In genomic region chr8:4213210-4214005, GRCm38 (mm10) we compare ENCODE assay signal across 8 mouse cellular contexts. TPM values are rescaled to one million over a fixed set of nuclear protein-coding genes. Genes with fewer than 3 reads are reported as not detected.
DNase-seq lines count a peak whose midpoint lies in the region.

No protein-coding gene starts in this region.

- peak; percentile 42 to 49 for DNase-seq in spleen, adult 18-20 months
- DNase-seq in spleen, adult 12 weeks (ENCODE audit: low spot score), result no peak
- DNase-seq in embryonic facial prominence, embryonic 10.5 days (ENCODE audit: low spot score), result peak; percentile 74
- peak; percentile 17 for DNase-seq in heart, postnatal 25 days (ENCODE audit: low spot score)
- peak; percentile 34 to 52 for DNase-seq in kidney, postnatal 36 days
- DNase-seq in spleen, postnatal 36 days (ENCODE audit: low spot score in 2 of 2), result peak; percentile 31 to 32
- DNase-seq in left cerebral cortex, adult 11 months (ENCODE audit: low spot score), result no peak

- H3K27ac ChIP-seq in embryonic facial prominence, embryonic 10.5 days (replicated peaks), result peak overlapping the region; percentile 70

- H3K27me3 ChIP-seq in embryonic facial prominence, embryonic 10.5 days (replicated peaks; ENCODE audit: low read depth, poor library complexity, severe bottlenecking), result peaks cover 95% of the 10 kb centered on the region
- H3K27me3 ChIP-seq in megakaryocyte, embryonic 14.5 days (replicated peaks), result peaks cover 70% of the 10 kb centered on the region

- intact Hi-C loops in heart, postnatal 25 days (cut with DNase I), result no loop called here

- peaks cover 20% of the 10 kb centered on the region for H3K36me3 ChIP-seq in embryonic facial prominence, embryonic 10.5 days (replicated peaks)
- H3K36me3 ChIP-seq in megakaryocyte, embryonic 14.5 days (replicated peaks; ENCODE audit: low read length), result peaks cover 14% of the 10 kb centered on the region

- H3K4me1 ChIP-seq in embryonic facial prominence, embryonic 10.5 days, result peaks cover 47% of the 10 kb centered on the region
- peaks cover 53% of the 10 kb centered on the region for H3K4me1 ChIP-seq in megakaryocyte, embryonic 14.5 days

- H3K9me3 ChIP-seq in embryonic facial prominence, embryonic 10.5 days, result peaks cover 6% of the 10 kb centered on the region
- peaks cover 21% of the 10 kb centered on the region for H3K9me3 ChIP-seq in megakaryocyte, embryonic 14.5 days

- WGBS in embryonic facial prominence, embryonic 10.5 days, result 2% methylated on average over 18 of the region's 18 CpGs

- H3K4me3 ChIP-seq in embryonic facial prominence, embryonic 10.5 days, result peak overlapping the region; percentile 58
- peak overlapping the region; percentile 92 for H3K4me3 ChIP-seq in megakaryocyte, embryonic 14.5 days (replicated peaks)

RNA-seq across cellular contexts. Expression of gene Prr36, which starts 3.9 kb away (rescaled TPM):
- 5.7 and 7.2 TPM in 2 replicates for polyA plus RNA-seq in embryonic facial prominence, embryonic 10.5 days (2016; fragmentation: Nextera tagmentation; extraction: Ambion mirVana)
- not detected for total RNA-seq in heart, postnatal 25 days (2021)
- polyA plus RNA-seq in megakaryocyte, embryonic 14.5 days (2012; ENCODE audit: insufficient read depth, low replicate concordance), result 0.22 TPM in 1 of 2 replicates, not detected in the other

RNA-seq across cellular contexts. Expression of gene Lrrc8e, which starts 13.2 kb away (rescaled TPM):
- polyA plus RNA-seq in embryonic facial prominence, embryonic 10.5 days (2016; fragmentation: Nextera tagmentation; extraction: Ambion mirVana), result 0.49 and 0.56 TPM in 2 replicates
- under 1 TPM; 0.08 to 0.34 TPM for total RNA-seq in heart, postnatal 25 days (2021)
- not detected in 2 replicates for polyA plus RNA-seq in megakaryocyte, embryonic 14.5 days (2012; ENCODE audit: insufficient read depth, low replicate concordance)

RNA-seq across cellular contexts. Expression of gene Map2k7, which starts 25.1 kb away (rescaled TPM):
- 31.0 and 32.8 TPM in 2 replicates for polyA plus RNA-seq in embryonic facial prominence, embryonic 10.5 days (2016; fragmentation: Nextera tagmentation; extraction: Ambion mirVana)
- 10 to 100 TPM; 68.9 to 69.9 TPM for total RNA-seq in heart, postnatal 25 days (2021)
- 92.1 and 123 TPM in 2 replicates for polyA plus RNA-seq in megakaryocyte, embryonic 14.5 days (2012; ENCODE audit: insufficient read depth, low replicate concordance)

RNA-seq across cellular contexts. Expression of gene Gm49320, which starts 25.3 kb away (rescaled TPM):
- polyA plus RNA-seq in embryonic facial prominence, embryonic 10.5 days (2016; fragmentation: Nextera tagmentation; extraction: Ambion mirVana), result 0.44 and 0.85 TPM in 2 replicates
- total RNA-seq in heart, postnatal 25 days (2021), result not detected
- 12.4 TPM in 1 of 2 replicates, not detected in the other for polyA plus RNA-seq in megakaryocyte, embryonic 14.5 days (2012; ENCODE audit: insufficient read depth, low replicate concordance)

RNA-seq across cellular contexts. Expression of gene Tgfbr3l, which starts 34.6 kb away (rescaled TPM):
- 4.4 and 5.2 TPM in 2 replicates for polyA plus RNA-seq in embryonic facial prominence, embryonic 10.5 days (2016; fragmentation: Nextera tagmentation; extraction: Ambion mirVana)
- 1 to 10 TPM; 2.4 to 2.5 TPM for total RNA-seq in heart, postnatal 25 days (2021)
- polyA plus RNA-seq in megakaryocyte, embryonic 14.5 days (2012; ENCODE audit: insufficient read depth, low replicate concordance), result 35.3 and 93.0 TPM in 2 replicates

Comparison
In these comparisons a context has a peak if more than half of its experiments do, and no peak if none do; other contexts are left out.
1. DNase-seq: peak in spleen, adult 18-20 months (2 of 2), embryonic facial prominence, embryonic 10.5 days (single experiment), heart, postnatal 25 days (single experiment), kidney, postnatal 36 days (2 of 2) and spleen, postnatal 36 days (2 of 2); none in spleen, adult 12 weeks (single experiment) and left cerebral cortex, adult 11 months (single experiment).